Mouse (Mus musculus) hindbrain, embryonic 10.5 days (tissue): ENCODE measurements at regions not wholly inside any gene's neighbourhood (a gene's known extent, or its start where the extent isn't known, plus 50 kb on each side); places are given as distances from the start of the nearest gene placed in this dataset.

Experiments used
- DNase-seq: peaks from one replicate; pipeline ENCODE4 v3.0.0-alpha.2; 2017; ENCODE audit warnings: low spot score
- H3K27ac ChIP-seq: fragments of 300-500 bp; sonication (generic); 2 replicates; pipeline ENCODE4 v1.5.1; 2016; ENCODE audit warnings: mild to moderate bottlenecking, moderate library complexity
- H3K27me3 ChIP-seq: fragments of 300-500 bp; sonication (generic); 2 replicates; pipeline ENCODE4 v1.6.1; 2016; ENCODE audit warnings: mild to moderate bottlenecking; ENCODE audit not compliant: poor library complexity, insufficient read depth, severe bottlenecking
- H3K36me3 ChIP-seq: fragments of 300-500 bp; sonication (generic); 2 replicates; pipeline ENCODE4 v1.6.1; 2016; ENCODE audit warnings: mild to moderate bottlenecking, moderate library complexity
- H3K4me1 ChIP-seq: fragments of 300-500 bp; sonication (generic); replicated peaks from 2 replicates; pipeline ENCODE4 v1.6.1; 2016; ENCODE audit warnings: mild to moderate bottlenecking
- H3K4me3 ChIP-seq: fragments of 300-500 bp; sonication (generic); 2 replicates; pipeline ENCODE4 v1.5.1; 2016; ENCODE audit warnings: mild to moderate bottlenecking, moderate library complexity
- H3K9me3 ChIP-seq: fragments of 300-500 bp; sonication (generic); 2 replicates; pipeline ENCODE4 v1.6.1; 2016; ENCODE audit warnings: mild to moderate bottlenecking, moderate library complexity
- WGBS: fragments of 180-500 bp; shearing (Covaris S2); methylation state at CpG from one replicate; pipeline ENCODE4 v1.1.7; 2016; 5-methylcytosine and 5-hydroxymethylcytosine counted together

GRCm38 (mm10) chr13:71157656-71158299 is 316.2 kb upstream of the Adamts16 start:
- peak; percentile 33 for DNase-seq

GRCm38 (mm10) chr13:71150092-71150491 is 308.5 kb upstream of the Adamts16 start:
- H3K4me3 ChIP-seq: no peak overlapping the region
- H3K27me3 ChIP-seq: peaks cover 39% of the 10 kb centered on the region
- H3K27ac ChIP-seq: 0 out of 2 replicates have a peak overlapping the region, but pooled peaks have one; percentile 18
- 52% methylated on average over 1 of the region's 1 CpGs for WGBS
- H3K9me3 ChIP-seq: no peaks in the 10 kb centered on the region
- DNase-seq: no peak
- peaks cover 51% of the 10 kb centered on the region for H3K4me1 ChIP-seq
- no peaks in the 10 kb centered on the region for H3K36me3 ChIP-seq

More at GRCm38 (mm10) chr13:71157656-71158299, 316.2 kb upstream of the Adamts16 start:
- Histone ChIP-seq H3K4me1 (peaks cover 81% of the 10 kb centered on the region), H3K36me3 (no peaks in the 10 kb centered on the region), H3K9me3 (no peaks in the 10 kb centered on the region), H3K27me3 (peaks cover 56% of the 10 kb centered on the region), H3K4me3 (peak overlapping the region; percentile 20; the same call in 1 of the 2 replicates), H3K27ac (peak overlapping the region; percentile 85)
- 44% methylated on average over 14 of the region's 14 CpGs for WGBS

GRCm38 (mm10) chr13:71149303-71149696 is 307.7 kb upstream of the Adamts16 start:
- Histone ChIP-seq H3K4me1 (peaks cover 43% of the 10 kb centered on the region), H3K27me3 (peaks cover 39% of the 10 kb centered on the region), H3K36me3 (no peaks in the 10 kb centered on the region), H3K27ac (peak overlapping the region; percentile 81), H3K9me3 (no peaks in the 10 kb centered on the region), H3K4me3 (no peak overlapping the region)
- DNase-seq: no peak
- WGBS: 48% methylated on average over 5 of the region's 5 CpGs

GRCm38 (mm10) chr13:71148491-71149302 is 307.1 kb upstream of the Adamts16 start:
- Histone ChIP-seq H3K27ac (peak overlapping the region; percentile 81), H3K36me3 (no peaks in the 10 kb centered on the region), H3K27me3 (peaks cover 35% of the 10 kb centered on the region; the same call in 1 of the 2 replicates), H3K9me3 (no peaks in the 10 kb centered on the region), H3K4me1 (peaks cover 41% of the 10 kb centered on the region), H3K4me3 (no peak overlapping the region)
- no peak for DNase-seq
- 17% methylated on average over 8 of the region's 8 CpGs for WGBS

DNA sequence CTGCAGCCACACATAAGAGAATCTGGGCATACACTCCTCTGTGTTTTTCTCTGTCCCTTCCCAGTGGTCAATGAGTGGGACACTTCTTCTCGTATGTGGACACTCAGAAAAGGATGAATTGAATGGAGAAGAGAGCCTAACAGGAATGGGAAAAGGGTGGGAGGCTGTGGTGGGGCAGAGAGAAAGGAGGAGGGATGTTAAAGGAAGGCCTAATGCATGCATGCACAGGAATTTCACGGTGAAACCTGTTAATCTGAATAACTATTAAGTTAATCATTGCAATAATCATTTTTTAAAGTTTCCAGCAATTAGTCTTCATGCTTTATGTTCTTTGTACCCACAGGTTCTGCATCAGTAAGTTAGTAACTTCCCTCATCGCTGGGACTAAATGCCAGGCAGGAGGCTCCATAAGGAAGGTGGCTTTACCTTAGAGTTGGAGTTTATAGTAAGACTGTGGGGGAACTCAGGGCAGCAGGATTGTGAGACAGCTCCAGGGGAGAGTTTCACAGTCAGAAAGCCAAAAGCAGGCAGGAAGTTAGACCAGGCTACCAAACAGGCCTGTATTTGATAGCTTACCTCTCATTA is 305.3 kb upstream of the Adamts16 start:
- H3K27me3 ChIP-seq: peaks cover 34% of the 10 kb centered on the region; the same call in 1 of the 2 replicates
- DNase-seq: no peak

GRCm38 (mm10) chr13:71138745-71139312 is 297.2 kb upstream of the Adamts16 start:
- peak overlapping the region; percentile 54 for H3K27ac ChIP-seq
- peaks cover 35% of the 10 kb centered on the region for H3K4me1 ChIP-seq
- H3K9me3 ChIP-seq: no peaks in the 10 kb centered on the region
- no peak overlapping the region for H3K4me3 ChIP-seq
- peak; percentile 15 for DNase-seq
- WGBS: 62% methylated on average over 11 of the region's 11 CpGs
- no peaks in the 10 kb centered on the region for H3K36me3 ChIP-seq
- peaks cover 17% of the 10 kb centered on the region for H3K27me3 ChIP-seq

More for the DNA sequence above, 305.3 kb upstream of the Adamts16 start:
- no peaks in the 10 kb centered on the region for H3K36me3 ChIP-seq
- H3K4me1 ChIP-seq: peaks cover 32% of the 10 kb centered on the region
- peak overlapping the region; percentile 81 for H3K27ac ChIP-seq
- H3K4me3 ChIP-seq: no peak overlapping the region
- H3K9me3 ChIP-seq: no peaks in the 10 kb centered on the region
- 70% methylated on average over 3 of the region's 3 CpGs for WGBS

DNA sequence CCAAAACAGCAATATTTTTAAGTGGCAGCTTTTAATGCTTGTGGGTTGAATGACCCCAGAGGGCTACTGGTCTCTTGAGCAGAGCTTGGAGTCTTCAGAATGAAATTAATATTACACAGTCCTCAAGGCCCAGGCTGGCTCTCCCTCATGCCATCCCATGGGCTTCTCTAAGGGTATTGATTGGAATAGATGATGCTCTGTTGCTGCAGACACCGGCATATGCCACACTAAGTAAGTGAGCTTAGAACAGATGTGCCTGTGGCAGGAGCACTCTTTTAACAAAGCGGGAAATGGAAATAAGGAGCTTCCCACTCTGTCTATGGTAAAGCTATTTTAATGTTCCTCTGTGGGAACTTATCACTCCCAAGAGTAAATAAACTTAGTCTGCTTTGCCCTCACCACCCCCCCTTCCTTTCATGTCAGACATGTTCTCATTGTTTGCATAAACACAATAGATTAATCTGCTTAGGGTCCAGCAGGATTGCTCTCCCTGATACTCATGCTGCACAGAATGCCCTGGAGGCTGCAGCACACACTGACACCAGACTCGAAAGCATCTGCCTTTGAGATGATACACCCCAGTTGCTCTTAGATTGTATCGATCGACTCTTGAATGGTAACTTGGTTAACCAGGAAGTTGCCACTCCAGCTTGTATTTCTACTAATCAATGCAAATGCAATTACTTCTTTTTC is 294.5 kb upstream of the Adamts16 start:
- H3K27ac ChIP-seq: peak overlapping the region; percentile 67
- peak; percentile 28 for DNase-seq
- no peaks in the 10 kb centered on the region for H3K36me3 ChIP-seq
- H3K9me3 ChIP-seq: no peaks in the 10 kb centered on the region
- 57% methylated on average over 5 of the region's 5 CpGs for WGBS
- no peak overlapping the region for H3K4me3 ChIP-seq
- peaks cover 6% of the 10 kb centered on the region; the same call in 1 of the 2 replicates for H3K27me3 ChIP-seq
- peaks cover 35% of the 10 kb centered on the region for H3K4me1 ChIP-seq

DNA sequence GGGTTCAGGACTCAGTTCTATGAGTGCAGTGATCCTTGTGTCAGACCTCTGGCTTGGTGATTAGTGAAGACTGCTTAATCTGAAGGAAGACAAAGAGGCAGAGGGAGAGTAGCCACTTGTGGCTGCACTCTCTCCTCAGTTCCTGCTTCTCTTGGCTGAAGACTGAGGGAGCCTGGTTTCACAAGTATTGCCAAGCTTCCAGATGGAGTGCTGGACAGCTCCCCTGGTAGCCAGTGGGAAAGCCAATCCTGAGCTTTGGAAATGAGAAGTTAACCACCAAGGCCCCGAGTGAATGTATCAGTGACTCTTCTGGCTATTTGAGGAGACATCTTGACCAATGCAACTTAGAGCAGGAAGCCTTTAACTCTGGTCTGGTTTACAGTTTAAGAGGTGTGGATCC is 279.9 kb upstream of the Adamts16 start:
- no peaks in the 10 kb centered on the region for H3K4me1 ChIP-seq
- no peaks in the 10 kb centered on the region for H3K9me3 ChIP-seq
- H3K27ac ChIP-seq: no peak overlapping the region
- no peak overlapping the region for H3K4me3 ChIP-seq
- H3K27me3 ChIP-seq: no peaks in the 10 kb centered on the region
- H3K36me3 ChIP-seq: no peaks in the 10 kb centered on the region
- WGBS: 17% methylated on average over 1 of the region's 1 CpGs
- peak; percentile 43 for DNase-seq

GRCm38 (mm10) chr13:71108175-71108574 is 266.6 kb upstream of the Adamts16 start:
- no peak for DNase-seq
- H3K27me3 ChIP-seq: peaks cover 23% of the 10 kb centered on the region
- 89% methylated on average over 8 of the region's 8 CpGs for WGBS

GRCm38 (mm10) chr13:71105229-71105838 is 263.7 kb upstream of the Adamts16 start:
- no peaks in the 10 kb centered on the region for H3K36me3 ChIP-seq
- H3K4me1 ChIP-seq: peaks cover 27% of the 10 kb centered on the region
- no peaks in the 10 kb centered on the region for H3K9me3 ChIP-seq
- DNase-seq: peak; percentile 89
- peaks cover 30% of the 10 kb centered on the region for H3K27me3 ChIP-seq
- WGBS: 16% methylated on average over 18 of the region's 18 CpGs
- peak overlapping the region; percentile 43 for H3K4me3 ChIP-seq
- peak overlapping the region; percentile 83 for H3K27ac ChIP-seq

More at GRCm38 (mm10) chr13:71108175-71108574, 266.6 kb upstream of the Adamts16 start:
- Histone ChIP-seq H3K4me3 (no peak overlapping the region), H3K36me3 (no peaks in the 10 kb centered on the region), H3K4me1 (peaks cover 25% of the 10 kb centered on the region), H3K9me3 (no peaks in the 10 kb centered on the region), H3K27ac (no peak overlapping the region)

- DNase-seq: no peak
- Histone ChIP-seq H3K36me3 (no peaks in the 10 kb centered on the region), H3K4me3 (peak overlapping the region; percentile 43), H3K4me1 (peaks cover 27% of the 10 kb centered on the region), H3K27ac (peak overlapping the region; percentile 83), H3K9me3 (no peaks in the 10 kb centered on the region), H3K27me3 (peaks cover 30% of the 10 kb centered on the region)
- 31% methylated on average over 22 of the region's 22 CpGs for WGBS
These were observed 263.0 kb upstream of the Adamts16 start for GRCm38 (mm10) chr13:71104419-71105228.
